Comparison of ENCODE assay signal across 30 mouse cellular contexts in the genomic region with DNA sequence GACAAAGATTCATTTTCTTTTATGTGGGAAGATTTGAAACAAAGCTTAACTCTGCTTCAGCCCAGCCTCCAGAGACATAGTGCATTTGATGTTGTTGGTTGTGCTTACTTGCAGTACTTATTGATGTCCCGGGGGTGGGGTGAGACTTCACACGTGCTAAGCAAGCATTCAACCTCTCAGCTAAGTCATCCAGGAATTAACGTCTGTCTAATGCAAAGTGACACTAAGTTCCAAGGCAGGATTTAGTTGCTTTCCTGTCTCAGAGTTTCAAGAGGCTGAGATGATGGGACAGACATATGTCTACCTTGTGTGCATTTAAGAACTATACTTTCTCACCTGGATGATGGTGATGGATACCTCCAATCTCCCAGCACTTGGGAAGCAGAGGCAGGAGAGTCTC.
"Had no signal": no experiment of that assay in that cellular context is flagged by ENCODE, and none has a peak within 500 bp of the region (broad histone marks: within the 10 kb centered on the region; RNA-seq: fewer than 3 reads in every experiment).

No protein-coding gene starts in this region.

- H3K9me3 ChIP-seq: limb, embryonic 10.5 days; limb, embryonic 12.5 days; limb, embryonic 13.5 days; limb, embryonic 15.5 days; liver, embryonic 12.5 days; liver, embryonic 13.5 days; liver, embryonic 15.5 days; lung, embryonic 15.5 days; megakaryocyte, embryonic 14.5 days; midbrain, embryonic 10.5 days; midbrain, embryonic 12.5 days; midbrain, embryonic 13.5 days; midbrain, embryonic 15.5 days had no signal

- H3K9ac ChIP-seq: limb, embryonic 12.5 days; limb, embryonic 13.5 days; limb, embryonic 15.5 days; liver, embryonic 12.5 days; liver, embryonic 13.5 days; liver, embryonic 14.5 days; liver, embryonic 15.5 days; lung, embryonic 14.5 days; lung, embryonic 15.5 days; midbrain, embryonic 12.5 days; midbrain, embryonic 13.5 days; midbrain, embryonic 15.5 days had no signal

- H3K27me3 ChIP-seq: limb, embryonic 13.5 days; limb, embryonic 15.5 days; liver, embryonic 12.5 days; liver, embryonic 13.5 days; liver, embryonic 15.5 days; lung, embryonic 15.5 days; megakaryocyte, embryonic 14.5 days; midbrain, embryonic 12.5 days; midbrain, embryonic 13.5 days; midbrain, embryonic 15.5 days had no signal

- ATAC-seq: liver, embryonic 12.5 days; lung, postnatal 0 days; midbrain, embryonic 13.5 days; midbrain, embryonic 15.5 days; midbrain, embryonic 16.5 days had no signal

- H3K4me1 ChIP-seq: limb, embryonic 10.5 days; limb, embryonic 12.5 days; limb, embryonic 13.5 days; limb, embryonic 15.5 days; liver, embryonic 12.5 days; liver, embryonic 13.5 days; liver, embryonic 15.5 days; lung, embryonic 15.5 days; megakaryocyte, embryonic 14.5 days; midbrain, embryonic 10.5 days; midbrain, embryonic 12.5 days; midbrain, embryonic 13.5 days; midbrain, embryonic 15.5 days had no signal

- H3K36me3 ChIP-seq: limb, embryonic 10.5 days; limb, embryonic 12.5 days; limb, embryonic 13.5 days; limb, embryonic 15.5 days; liver, embryonic 12.5 days; liver, embryonic 13.5 days; liver, embryonic 15.5 days; lung, embryonic 15.5 days; midbrain, embryonic 10.5 days; midbrain, embryonic 12.5 days; midbrain, embryonic 13.5 days; midbrain, embryonic 15.5 days had no signal

- DNase-seq: left cerebral cortex, postnatal 4 days; liver; liver, embryonic 13.5 days; lung, adult 18-20 months; lung, adult 2 months; lung, embryonic 14.5 days; lung, postnatal 10 days; lung, postnatal 14 days; lung, postnatal 36 days; lung, postnatal 4 days; midbrain, embryonic 14.5 days had no signal

- H3K4me3 ChIP-seq: limb, embryonic 10.5 days; limb, embryonic 12.5 days; limb, embryonic 13.5 days; limb, embryonic 15.5 days; liver, embryonic 12.5 days; liver, embryonic 13.5 days; liver, embryonic 15.5 days; lung, embryonic 15.5 days; megakaryocyte, embryonic 14.5 days; midbrain, embryonic 10.5 days; midbrain, embryonic 12.5 days; midbrain, embryonic 13.5 days; midbrain, embryonic 15.5 days; myocyte had no signal

- H3K27ac ChIP-seq: limb, embryonic 10.5 days; limb, embryonic 12.5 days; limb, embryonic 13.5 days; limb, embryonic 15.5 days; liver, embryonic 12.5 days; liver, embryonic 13.5 days; liver, embryonic 14.5 days; liver, embryonic 15.5 days; lung, embryonic 15.5 days; macrophage; midbrain, embryonic 10.5 days; midbrain, embryonic 12.5 days; midbrain, embryonic 13.5 days; midbrain, embryonic 15.5 days had no signal

- H3K4me2 ChIP-seq: limb, embryonic 12.5 days; limb, embryonic 13.5 days; limb, embryonic 15.5 days; liver, embryonic 11.5 days; liver, embryonic 12.5 days; liver, embryonic 13.5 days; liver, embryonic 15.5 days; lung, embryonic 14.5 days; lung, embryonic 15.5 days; midbrain, embryonic 11.5 days; midbrain, embryonic 12.5 days; midbrain, embryonic 13.5 days; midbrain, embryonic 15.5 days had no signal
